Mouse (Mus musculus) naive thymus-derived CD4-positive, alpha-beta T cell, adult 2 months (primary cell): ENCODE data around the gene Stat2.
"Not testable (repeated sequence)": the region's sequence is repeated elsewhere in the genome, so short reads cannot be mapped to it uniquely, and the experiment has no call there.

Experiments used
- DNase-seq: peaks from one replicate; pipeline ENCODE4 v3.0.0-alpha.2; 2011; ENCODE audit warnings: low read depth

Stat2 gene

DNA sequence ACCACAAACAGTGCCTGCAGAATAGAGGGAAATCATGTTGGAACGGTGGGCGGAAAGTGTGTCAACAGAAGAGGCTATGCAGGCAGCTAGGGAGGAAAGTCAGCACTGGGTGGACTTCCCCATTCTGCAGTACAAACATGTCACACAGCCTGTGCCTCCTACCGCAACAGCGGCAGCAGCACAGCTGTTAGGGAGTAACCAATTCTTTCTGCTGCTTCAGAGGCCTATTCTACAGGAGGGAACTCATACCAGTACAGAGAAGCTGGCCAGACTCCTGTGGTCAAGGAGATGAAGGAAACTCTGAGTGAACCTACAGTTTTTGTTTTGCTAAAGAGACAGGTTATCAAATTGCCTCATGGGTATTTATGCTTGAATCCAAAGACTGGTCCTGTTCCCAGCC, 11.4 kb upstream of the Stat2 start:
- no peak for DNase-seq

DNA sequence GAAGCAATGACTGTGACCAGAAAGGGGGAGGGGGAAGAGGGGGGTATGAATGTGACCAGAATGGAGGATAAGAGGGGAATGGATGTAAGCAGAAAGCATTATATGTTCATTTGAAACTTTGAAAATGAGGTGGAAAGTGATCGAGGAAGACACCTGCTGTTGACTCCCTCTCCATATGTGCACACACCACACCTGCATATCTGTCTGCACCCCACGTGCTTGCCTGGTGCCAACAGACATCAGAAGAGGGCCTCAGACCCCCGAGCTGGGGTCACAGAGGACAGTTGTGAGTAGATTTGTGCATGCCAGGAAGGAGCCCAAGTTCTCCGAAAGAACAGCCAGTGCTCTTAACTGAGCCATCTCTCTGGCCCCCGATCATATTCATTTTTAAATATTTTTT, 10.4 kb upstream of the Stat2 start:
- no peak for DNase-seq

DNA sequence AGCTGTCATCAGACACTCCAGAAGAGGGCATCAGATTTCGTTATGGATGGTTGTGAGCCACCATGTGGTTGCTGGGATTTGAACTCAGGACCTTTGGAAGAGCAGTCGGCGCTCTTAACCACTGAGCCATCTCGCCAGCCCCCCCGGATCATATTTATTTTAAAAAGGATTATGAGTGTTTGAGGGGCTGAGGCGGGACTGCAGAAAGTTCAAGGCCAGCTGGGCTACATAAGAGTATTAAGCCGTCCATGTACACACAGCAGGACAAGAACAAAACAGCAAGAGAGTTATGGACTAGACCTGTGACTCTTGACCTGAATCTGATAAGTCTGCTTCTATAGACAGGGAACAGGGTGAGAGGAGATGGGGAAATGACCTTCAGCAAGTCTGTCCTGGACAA, 10.0 kb upstream of the Stat2 start:
- DNase-seq = not testable (repeated sequence)

DNA sequence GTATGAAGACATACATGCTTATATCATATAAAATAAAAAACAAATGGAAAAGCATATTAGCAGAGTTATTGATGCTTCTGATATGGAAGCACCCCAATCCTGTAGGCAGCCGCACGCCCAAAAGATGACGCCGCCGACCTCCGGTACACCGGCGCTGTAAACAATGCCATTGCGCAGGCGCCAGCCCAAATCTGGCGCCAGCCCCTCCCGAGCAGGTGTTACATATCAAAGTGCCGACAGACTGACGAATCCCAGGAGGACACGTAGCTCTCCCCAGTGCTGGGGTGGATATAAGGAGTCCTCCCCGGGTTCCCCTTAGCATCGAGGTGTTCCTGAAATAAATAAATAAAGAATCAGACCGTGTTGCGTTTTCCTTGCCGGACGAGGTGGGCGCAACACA, 8.1 kb upstream of the Stat2 start:
- no peak for DNase-seq

DNA sequence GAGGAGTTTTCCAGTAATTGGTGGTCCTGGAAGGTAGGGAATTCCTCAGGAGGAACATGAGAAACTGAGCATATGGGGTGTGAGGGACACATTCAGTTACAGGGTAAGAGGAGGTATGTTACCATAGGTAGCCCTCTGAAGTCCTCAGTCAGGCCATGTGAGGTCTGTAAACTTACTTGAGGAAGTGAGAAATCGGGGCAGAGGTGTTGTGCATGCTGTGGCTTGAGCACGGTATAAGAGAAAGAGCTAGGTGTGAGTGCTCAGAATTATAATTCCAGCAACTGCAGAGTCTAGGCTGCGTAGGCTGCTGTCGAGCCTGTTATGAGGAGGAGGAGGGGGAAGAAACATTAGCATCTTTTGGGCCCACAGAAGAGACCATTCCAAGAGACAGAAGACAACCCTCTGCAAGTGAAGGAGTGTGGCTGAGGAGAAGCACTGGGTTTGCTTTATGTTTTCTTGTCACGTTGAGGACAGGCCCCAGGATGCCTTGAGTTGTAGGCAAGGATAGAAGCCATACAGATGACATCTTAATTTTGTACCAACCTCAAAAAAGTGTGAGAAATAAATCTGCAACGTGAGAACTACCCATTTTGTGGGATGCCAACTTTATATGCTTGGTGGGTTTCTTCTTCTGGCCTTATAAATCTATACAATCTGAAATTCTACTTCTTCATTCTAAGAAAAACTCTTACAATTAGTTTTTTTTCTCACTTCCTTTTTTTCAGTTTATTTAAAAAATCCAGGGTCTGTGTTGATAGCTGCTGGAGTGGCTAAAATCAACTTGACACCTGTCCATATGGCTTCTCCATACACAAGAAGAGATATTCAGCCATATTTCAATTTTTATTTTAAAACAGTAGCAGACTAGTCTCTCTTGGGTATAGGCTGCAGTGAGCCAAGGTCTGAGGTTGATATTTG, 6.7 kb upstream of the Stat2 start:
- no peak for DNase-seq

DNA sequence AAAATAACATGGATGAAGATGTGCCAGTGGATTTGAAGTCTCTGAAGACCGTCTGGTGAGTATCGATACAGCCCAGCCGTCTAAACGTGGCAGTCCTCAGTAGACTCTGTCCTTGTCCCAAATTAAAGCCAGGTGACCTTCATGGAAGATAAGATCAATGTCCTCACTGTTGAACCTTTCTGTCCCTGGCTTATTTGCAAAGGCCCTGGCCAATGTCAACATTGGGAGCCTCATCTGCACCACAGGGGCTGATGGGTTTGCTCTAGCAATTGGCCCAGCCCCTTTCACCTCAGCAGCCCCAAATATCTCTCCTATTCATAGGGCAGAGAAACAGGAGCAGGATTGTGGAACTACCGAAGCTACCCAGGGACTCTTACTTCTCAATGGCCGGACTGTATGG, 2.0 kb upstream of the Stat2 start, which contains the start of gene Apof:
TSS of gene Apof (plus strand) at position 301 of the 400 bp plus-strand sequence.
- DNase-seq = no peak

DNA sequence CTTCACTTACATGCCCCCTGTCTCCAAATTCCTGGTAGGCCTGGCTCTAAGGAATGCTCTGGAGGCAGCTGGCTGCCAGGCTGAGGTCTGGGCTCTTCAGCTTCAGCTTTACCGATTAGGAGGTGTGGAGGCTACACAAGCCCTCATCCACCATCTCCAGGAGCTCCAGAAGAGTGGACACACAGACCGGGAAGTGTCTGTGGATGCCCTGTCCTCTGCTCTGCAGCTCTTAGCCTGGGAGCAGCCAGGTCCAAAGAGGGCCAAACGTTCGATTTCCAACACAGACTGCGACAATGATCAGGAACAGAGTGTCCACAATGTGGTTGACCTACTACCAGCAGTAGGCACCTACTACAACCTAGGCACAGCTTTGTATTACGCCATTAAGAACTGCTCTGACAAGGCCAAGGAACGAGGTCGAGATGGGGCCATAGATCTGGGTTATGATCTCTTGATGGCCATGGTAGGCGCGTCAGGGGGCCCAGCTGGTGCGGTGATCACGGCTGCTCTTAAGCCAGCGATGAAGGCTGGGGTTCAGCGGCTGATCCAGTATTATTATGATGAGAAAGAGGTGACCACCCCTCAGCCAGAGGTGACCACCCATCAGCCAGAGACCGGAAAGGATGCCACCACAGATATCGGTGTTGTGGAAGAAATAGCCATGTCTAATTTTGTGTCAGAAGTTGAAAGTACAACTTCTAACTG, 1.0 kb upstream of the Stat2 start:
- no peak for DNase-seq

DNA sequence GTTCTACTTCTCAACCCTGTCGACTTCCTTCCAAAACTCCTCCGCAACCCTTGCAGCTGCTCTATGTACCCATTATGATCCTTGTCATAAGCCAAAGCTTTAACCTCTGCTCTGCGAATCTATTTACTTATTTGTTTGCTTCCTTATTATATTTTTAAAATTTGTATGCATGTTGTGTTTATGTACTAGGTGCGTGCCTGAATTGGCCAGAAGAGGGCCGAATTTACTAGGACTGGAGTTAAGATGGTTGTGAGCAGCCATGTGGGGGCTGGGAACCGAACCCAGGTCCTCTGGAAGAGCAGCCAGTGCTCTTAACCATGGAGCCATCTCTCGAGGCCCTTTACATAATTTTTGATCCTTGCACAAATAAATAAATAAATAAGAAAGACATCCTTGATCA, 507 bp downstream of the Stat2 start:
- no peak for DNase-seq

DNA sequence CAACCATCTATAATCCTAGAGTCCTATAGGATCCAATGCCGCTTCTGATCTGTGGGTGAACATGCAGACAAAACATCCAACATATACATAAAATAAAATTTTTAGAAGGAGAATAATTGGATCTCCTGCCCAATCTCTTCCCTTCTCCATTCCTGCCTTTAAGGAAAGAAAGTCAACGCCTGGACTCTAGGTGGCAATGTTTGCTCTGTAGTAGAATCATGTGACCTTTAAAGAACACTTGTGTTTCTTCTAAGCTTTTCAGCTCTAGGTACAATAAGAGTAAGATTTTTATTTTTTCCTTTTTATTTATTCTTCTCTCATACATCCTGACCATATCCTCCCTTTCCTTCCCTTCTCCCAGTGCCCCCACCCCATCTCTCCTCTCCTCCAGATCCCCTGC, 1.5 kb downstream of the Stat2 start:
- no peak for DNase-seq

DNA sequence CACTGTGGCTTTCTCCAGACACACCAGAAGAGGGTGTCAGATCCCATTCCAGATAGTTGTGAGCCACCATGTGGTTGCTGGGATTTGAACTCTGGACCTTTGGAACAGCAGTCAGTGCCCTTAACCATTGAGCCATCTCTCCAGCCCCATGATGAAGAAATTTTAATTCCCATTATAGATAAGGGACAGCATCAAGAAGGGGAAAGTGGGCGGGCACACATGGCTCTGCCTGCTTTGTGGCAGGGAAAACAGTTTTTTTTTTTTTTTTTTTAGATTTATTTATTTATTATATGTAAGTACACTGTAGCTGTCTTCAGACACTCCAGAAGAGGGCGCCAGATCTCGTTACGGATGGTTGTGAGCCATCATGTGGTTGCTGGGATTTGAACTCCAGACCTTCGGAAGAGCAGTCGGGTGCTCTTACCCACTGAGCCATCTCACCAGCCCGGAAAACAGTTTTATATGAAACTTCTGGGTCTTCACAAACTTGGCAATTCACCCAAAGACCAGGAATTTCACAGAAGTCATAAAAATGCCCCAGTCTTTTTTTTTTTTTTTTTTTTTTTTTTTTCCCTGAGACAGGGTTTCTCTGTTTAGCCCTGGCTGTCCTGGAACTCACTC, 2.6 kb downstream of the Stat2 start:
- DNase-seq = not testable (repeated sequence)

DNA sequence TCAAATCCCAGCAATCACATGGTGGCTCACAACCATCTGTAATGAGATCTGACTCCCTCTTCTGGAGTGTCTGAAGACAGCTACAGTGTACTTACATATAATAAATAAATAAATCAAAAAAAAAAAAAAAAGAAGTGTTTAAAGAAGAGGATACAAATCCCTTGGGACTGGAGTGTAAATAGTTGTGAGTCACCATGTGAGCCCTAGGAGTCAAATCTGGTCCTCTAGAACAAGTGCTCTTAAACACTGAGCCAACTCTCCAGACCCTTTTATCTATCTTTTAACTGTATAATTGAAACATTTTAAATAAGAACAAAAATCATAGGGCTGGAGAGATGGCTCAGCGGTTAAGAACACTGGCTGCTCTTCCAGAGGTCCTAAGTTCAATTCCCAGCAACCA, 5.0 kb downstream of the Stat2 start:
- DNase-seq = not testable (repeated sequence)

DNA sequence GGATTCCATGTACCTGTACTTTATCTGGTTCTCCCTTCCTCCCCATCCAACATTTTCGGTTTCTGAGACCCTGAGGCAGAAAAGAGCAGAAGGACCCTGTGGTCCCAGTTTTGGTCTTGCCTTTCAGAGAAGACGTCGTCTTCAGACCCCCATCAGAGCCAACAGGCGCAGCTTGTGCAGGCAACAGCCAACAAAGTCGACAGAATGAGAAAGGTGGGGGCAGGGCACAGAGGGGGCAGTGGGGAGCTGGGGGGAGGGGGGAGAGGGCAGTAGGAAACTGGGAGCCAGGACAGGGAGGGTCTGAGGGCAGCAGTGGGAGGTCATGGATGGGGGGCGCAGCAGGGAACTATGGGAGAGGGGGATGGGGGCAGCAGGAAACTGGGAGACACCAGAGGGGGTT, 7.8 kb downstream of the Stat2 start:
- no peak for DNase-seq

DNA sequence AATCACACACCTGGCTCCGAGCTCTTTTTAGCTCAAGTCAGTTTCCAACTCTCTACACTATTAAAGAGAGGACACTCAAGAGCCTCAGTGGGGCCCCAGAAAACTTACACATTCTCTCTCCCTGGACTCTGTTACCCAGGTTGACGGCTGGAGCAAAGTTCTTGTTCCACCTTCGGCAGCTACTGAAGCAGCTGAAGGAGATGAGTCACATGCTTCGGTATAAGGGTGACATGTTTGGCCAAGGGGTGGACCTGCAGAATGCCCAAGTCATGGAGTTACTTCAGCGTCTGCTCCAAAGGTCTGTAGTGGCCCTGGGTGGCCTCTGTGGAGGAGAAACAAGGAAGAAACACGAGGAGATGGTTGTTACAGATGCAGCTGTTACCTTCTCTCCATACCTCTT, 10.6 kb downstream of the Stat2 start:
- DNase-seq = no peak

DNA sequence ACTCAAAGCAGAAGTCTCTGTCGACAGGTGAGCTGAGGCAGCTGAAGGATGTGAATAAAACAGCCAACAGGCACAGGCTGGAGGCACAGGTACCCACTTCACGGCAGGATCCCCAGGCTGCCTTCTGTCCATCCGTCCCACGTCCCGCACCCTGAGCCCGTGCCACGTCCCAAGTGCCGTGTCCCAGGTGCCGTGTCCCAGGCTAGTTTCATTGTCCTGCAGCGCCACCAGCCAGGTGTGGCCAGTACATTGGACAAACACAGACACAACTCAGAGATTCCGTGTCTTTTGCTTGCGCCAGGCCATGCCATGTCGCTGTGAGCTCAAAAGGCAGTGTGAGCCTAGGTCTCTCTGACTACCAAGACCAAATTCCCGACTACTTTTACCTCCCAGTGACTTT, 11.3 kb downstream of the Stat2 start:
- no peak for DNase-seq

DNA sequence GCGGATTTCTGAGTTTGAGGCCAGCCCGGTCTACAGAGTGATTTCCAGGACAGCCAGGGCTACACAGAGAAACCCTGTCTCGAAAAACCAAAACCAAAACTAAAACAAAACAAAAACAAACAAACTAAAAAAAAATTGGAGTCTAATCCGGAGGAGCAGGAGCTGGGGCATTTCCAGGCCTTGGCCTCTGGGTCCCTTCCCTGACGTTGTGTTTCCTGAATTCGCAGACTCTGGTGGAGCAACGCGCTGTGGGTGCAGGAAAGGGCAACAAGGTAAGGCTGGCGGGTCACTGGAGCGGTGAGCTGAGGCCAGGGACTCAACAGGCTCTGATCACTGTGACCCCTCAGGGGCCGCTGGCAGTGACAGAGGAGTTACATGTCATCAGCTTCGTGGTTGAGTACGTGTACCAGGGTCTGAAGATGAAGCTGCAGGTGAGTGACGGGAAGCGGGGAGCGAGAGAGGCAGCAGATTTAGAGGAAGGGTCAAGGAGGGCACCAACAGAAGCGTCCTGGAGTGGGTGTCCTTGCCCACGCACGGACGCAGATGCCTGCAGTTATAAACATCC, 12.6 kb downstream of the Stat2 start:
- DNase-seq = no peak

DNA sequence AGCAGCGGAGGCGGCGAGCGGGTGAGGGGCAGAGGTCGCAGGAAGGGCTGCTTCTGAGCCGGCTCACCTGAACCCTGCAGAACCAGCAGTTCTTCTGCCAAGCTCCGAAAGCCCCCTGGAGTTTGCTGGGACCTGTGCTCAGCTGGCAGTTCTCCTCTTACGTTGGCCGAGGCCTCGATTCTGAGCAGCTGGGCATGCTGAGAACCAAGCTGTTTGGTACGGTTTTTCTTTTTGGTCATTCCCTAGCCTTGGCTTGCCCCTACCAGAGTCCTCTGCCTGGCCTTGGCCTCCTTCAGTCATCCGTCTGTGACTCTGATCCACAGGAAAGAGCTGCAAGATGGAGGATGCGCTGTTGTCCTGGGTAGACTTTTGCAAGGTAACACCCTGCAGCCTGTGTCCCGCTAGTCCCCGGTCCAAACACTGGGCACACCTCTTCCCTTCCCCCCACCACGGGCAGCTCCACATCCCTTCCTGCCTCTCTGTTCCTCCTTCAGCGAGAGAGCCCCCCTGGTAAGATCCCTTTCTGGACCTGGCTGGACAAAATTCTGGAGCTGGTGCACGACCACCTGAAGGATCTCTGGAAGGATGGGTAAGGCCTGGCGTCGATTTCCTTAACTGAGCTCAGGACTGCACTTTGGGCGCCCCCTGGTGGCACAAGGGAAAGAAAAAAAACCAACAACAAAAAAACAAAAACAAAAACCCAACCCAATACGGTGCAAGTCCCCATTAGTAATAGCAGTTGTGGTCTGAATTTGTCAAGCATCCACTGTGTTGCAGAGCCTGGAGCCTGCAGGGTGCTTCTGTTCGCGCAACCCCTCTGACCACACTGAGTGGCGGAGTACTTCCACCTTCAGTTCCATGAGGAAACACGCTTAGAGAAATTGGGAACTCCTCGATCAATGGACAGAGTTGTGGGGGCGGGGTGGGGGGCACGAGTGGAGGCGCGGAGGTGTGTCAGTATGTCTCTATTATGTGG, 13.5 kb downstream of the Stat2 start:
- peak; percentile 78 for DNase-seq

DNA sequence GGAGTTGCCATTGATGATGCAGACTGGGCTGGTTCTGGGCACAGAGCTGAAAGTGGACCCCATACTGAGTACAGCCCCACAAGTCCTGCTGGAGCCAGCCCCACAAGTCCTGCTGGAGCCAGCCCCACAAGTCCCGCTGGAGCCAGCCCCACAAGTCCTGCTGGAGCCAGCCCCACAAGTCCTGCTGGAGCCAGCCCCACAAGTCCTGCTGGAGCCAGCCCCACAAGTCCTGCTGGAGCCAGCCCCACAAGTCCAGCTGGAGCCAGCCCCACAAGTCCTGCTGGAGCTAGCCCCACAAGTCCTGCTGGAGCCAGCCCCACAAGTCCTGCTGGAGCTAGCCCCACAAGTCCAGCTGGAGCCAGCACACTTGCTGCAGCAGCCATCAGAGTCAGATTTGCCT, 20.2 kb downstream of the Stat2 start:
- DNase-seq = not testable (repeated sequence)

DNA sequence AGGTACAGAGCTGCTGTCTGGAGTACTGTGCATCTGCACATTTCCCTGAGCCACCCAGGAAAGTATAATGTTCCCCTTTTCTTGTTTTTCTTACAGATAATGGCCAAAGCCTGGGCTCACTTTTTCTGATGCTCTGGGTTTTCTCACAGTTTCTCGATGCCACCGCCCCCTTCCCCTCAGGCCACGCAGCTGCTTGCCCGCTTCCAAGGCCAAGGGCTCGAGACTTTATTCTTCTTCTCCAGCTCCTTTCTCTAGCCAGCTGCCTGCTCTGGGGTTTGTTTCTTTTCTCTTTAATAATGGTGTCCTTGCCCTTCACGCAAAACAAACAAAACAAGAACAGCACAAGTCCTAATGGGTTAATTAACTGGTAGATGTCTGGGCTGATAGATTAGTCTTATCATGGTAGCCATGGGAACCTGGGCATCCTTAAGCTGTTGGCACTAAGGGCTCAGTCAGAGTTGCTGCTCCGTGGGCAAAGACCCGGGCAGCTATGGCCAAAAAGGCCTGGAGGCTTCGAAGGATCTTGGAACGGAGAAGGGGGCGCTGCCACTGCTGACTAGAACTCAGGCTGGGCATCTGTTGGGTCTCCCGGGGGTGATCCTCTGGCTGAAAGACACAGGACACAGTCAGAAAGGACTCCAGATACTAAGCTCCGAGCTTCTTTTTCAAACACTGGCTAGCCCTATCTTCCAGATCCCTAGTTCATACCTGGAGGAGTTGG, 26.2 kb downstream of the Stat2 start:
- DNase-seq = no peak

DNA sequence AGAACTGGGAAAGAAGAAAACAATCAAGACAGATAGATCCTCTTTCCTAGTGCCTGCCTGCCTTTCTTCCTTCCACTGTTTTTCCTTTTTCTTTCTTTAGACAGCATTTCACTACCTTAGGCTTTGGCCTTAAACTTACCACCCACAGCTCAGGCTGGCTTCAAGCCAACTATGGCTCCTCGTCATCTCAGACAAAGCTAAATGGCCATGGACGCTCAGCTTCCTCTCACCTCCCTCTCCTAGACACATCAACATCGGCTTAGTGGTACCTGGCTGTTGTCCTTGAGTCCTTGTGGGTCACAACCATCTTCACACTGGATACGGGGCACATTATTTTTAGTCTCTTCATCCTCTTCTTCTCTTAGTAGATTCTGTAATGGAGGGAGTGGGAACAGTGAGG, 26.9 kb downstream of the Stat2 start:
- DNase-seq = no peak

DNA sequence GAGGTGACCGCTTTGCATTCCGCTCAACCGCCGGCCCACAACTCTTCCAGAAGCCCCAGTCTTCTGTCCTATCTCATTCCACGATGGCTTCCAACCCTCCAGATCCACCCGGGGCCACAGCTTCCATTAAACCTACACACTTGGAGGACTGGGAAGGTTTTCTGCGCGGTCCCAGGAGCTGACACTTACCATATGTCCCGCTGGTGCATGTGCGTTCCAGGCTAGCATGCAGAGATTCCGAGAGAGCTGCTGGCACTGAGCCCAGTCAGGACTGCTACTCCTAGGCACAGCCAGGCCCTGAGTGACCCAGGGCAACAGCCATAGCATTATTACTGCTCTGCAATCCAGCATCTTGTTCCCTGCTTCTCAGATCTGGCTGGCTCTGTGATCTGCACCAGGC, 27.3 kb downstream of the Stat2 start:
- DNase-seq = no peak

DNA sequence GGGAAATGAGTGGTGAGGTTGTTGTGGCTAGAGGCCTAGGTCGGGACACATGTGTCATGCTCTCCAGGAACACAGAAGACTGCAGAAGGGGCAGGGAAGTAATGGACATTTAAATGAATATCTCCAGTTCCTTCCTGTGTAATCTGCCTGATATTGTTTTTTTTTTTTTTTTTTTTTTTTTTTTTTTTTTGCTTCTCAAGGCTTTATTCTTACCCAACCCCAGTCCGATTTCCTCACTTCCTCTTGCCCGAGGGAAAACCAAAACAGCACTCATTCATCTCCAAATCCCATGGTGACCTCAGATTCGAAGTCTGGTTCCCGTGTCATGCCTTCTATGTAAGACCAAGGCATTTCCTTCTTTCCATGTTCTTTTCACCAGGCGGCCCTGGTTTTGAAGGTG, 27.9 kb downstream of the Stat2 start:
- DNase-seq = no peak
